Mouse (Mus musculus) lung, postnatal 25 days (tissue): ENCODE measurements around the gene Ttc39b.

Source experiments
- DNase-seq: peaks from one replicate; pipeline ENCODE4 v3.0.0; 2022; ENCODE audit warnings: low spot score

Ttc39b gene

GRCm38 (mm10) chr4:83317826-83318348 lies 6.2 kb downstream of the Ttc39b start:
- peak; percentile 17 for DNase-seq

GRCm38 (mm10) chr4:83316718-83317117 lies 7.3 kb downstream of the Ttc39b start:
- no peak for DNase-seq

GRCm38 (mm10) chr4:83315930-83316329 lies 8.1 kb downstream of the Ttc39b start:
- no peak for DNase-seq

GRCm38 (mm10) chr4:83314922-83315881 lies 8.9 kb downstream of the Ttc39b start:
- DNase-seq, result peak; percentile 50

- no peak for DNase-seq
Observed at GRCm38 (mm10) chr4:83314261-83314793, 9.7 kb downstream of the Ttc39b start.

- no peak for DNase-seq
Observed at GRCm38 (mm10) chr4:83312336-83312735, 11.7 kb downstream of the Ttc39b start.

GRCm38 (mm10) chr4:83311481-83311880 lies 12.6 kb downstream of the Ttc39b start:
- DNase-seq, result no peak

GRCm38 (mm10) chr4:83310990-83311389 lies 13.1 kb downstream of the Ttc39b start:
- no peak for DNase-seq

- peak; percentile 57 for DNase-seq
Observed at GRCm38 (mm10) chr4:83308914-83309313, 15.1 kb downstream of the Ttc39b start.

- DNase-seq, result peak; percentile 76
Observed at GRCm38 (mm10) chr4:83307686-83308469, 16.2 kb downstream of the Ttc39b start.

GRCm38 (mm10) chr4:83306879-83307278 lies 17.2 kb downstream of the Ttc39b start:
- no peak for DNase-seq

- DNase-seq, result no peak
Observed at GRCm38 (mm10) chr4:83305099-83305498, 19.0 kb downstream of the Ttc39b start.

GRCm38 (mm10) chr4:83302887-83303827 lies 20.9 kb downstream of the Ttc39b start:
- peak; percentile 88 for DNase-seq

- DNase-seq, result no peak
Observed at GRCm38 (mm10) chr4:83302123-83302737, 21.8 kb downstream of the Ttc39b start.

- no peak for DNase-seq
Observed at GRCm38 (mm10) chr4:83301713-83302112, 22.3 kb downstream of the Ttc39b start.

GRCm38 (mm10) chr4:83284768-83285350 lies 39.2 kb downstream of the Ttc39b start:
- DNase-seq, result no peak

GRCm38 (mm10) chr4:83283973-83284767 lies 39.9 kb downstream of the Ttc39b start:
- DNase-seq, result no peak

GRCm38 (mm10) chr4:83282424-83282823 lies 41.6 kb downstream of the Ttc39b start:
- DNase-seq, result no peak

- DNase-seq, result no peak
Observed at GRCm38 (mm10) chr4:83279236-83279635, 44.8 kb downstream of the Ttc39b start.
